Mouse (Mus musculus): ENCODE measurements around the gene Ints1.

GRCm38 (mm10) chr5:139789466-139789865 lies 14.0 kb upstream of the Ints1 start:
- TF ChIP-seq CTCF (IDR thresholded peaks at IDR 0.05) (peak; percentile 33; the same call in 1 of the 2 replicates), EP300 (IDR thresholded peaks at IDR 0.05; ENCODE audit: insufficient read depth, low read depth, low read length) (no peak), POLR2A (IDR thresholded peaks at IDR 0.05; ENCODE audit: insufficient read depth, low read depth, low read length) (no peak)
